22 mouse cellular contexts compared by ENCODE assay signal in genomic region chr6:89282626-89283025, GRCm38 (mm10).
DNase-seq lines count a peak whose midpoint lies in the region; ATAC-seq and TF ChIP-seq lines count a peak whose summit lies in the region.
"Had no signal": no experiment of that assay in that cellular context is flagged by ENCODE, and none has a peak within 500 bp of the region (broad histone marks: within the 10 kb centered on the region; RNA-seq: fewer than 3 reads in every experiment).

No protein-coding gene starts in this region.

- intact Hi-C loops in left cerebral cortex, adult 2 months (cut with DNase I) = no loop called here

- WGBS in midbrain, embryonic 10.5 days = 61% methylated on average over 5 of the region's 5 CpGs
- 68% methylated on average over 5 of the region's 5 CpGs for WGBS in midbrain, postnatal 0 days
- WGBS in macrophage (ENCODE audit: missing documents) = 86% methylated on average over 5 of the region's 5 CpGs

- peaks cover 14% of the 10 kb centered on the region for H3K27me3 ChIP-seq in midbrain, embryonic 10.5 days (ENCODE audit: low read depth, poor library complexity, severe bottlenecking)
- H3K27me3 ChIP-seq in midbrain, postnatal 0 days (ENCODE audit: insufficient read depth, low read length) = no peaks in the 10 kb centered on the region
- H3K27me3 ChIP-seq: embryonic facial prominence, embryonic 12.5 days had no signal

- H3K4me2 ChIP-seq in midbrain, postnatal 0 days (ENCODE audit: low read depth, low read length, poor library complexity, severe bottlenecking) = no peak overlapping the region
- H3K4me2 ChIP-seq: embryonic facial prominence, embryonic 12.5 days; liver, embryonic 13.5 days; midbrain, embryonic 11.5 days had no signal

- H3K9ac ChIP-seq in midbrain, postnatal 0 days (replicated peaks; ENCODE audit: low read length, poor library complexity, severe bottlenecking) = no peak overlapping the region
- H3K9ac ChIP-seq: embryonic facial prominence, embryonic 12.5 days; hindbrain, embryonic 14.5 days; liver, embryonic 13.5 days had no signal

- no peak for TF ChIP-seq POLR2A in bone marrow macrophage, adult 2 months (IDR thresholded peaks at IDR 0.05; ENCODE audit: borderline replicate concordance, low read depth, low read length)

- peaks cover 39% of the 10 kb centered on the region for H3K4me1 ChIP-seq in midbrain, embryonic 10.5 days
- H3K4me1 ChIP-seq in midbrain, postnatal 0 days (ENCODE audit: insufficient read depth, low read length) = peaks cover 15% of the 10 kb centered on the region
- H3K4me1 ChIP-seq in bone marrow macrophage, adult 2 months (ENCODE audit: control insufficient read depth, insufficient read depth, low read length) = peaks cover 75% of the 10 kb centered on the region
- H3K4me1 ChIP-seq: liver, embryonic 13.5 days had no signal

- H3K36me3 ChIP-seq in midbrain, embryonic 10.5 days = no peaks in the 10 kb centered on the region
- H3K36me3 ChIP-seq in midbrain, postnatal 0 days (ENCODE audit: insufficient read depth, low read length) = no peaks in the 10 kb centered on the region
- H3K36me3 ChIP-seq in macrophage (ENCODE audit: inconsistent target) = no peaks in the 10 kb centered on the region
- H3K36me3 ChIP-seq: embryonic facial prominence, embryonic 12.5 days; liver, embryonic 13.5 days had no signal

- peaks cover 7% of the 10 kb centered on the region for H3K9me3 ChIP-seq in midbrain, embryonic 10.5 days (replicated peaks)
- no peaks in the 10 kb centered on the region for H3K9me3 ChIP-seq in midbrain, postnatal 0 days (ENCODE audit: low read length)
- H3K9me3 ChIP-seq: embryonic facial prominence, embryonic 12.5 days; liver, embryonic 13.5 days had no signal

- peak; percentile 17 for DNase-seq in kidney, postnatal 10 days
- no peak for DNase-seq in kidney, postnatal 25 days
- DNase-seq in midbrain, embryonic 10.5 days (ENCODE audit: low spot score) = no peak
- no peak for DNase-seq in midbrain, postnatal 0 days (ENCODE audit: low spot score)
- no peak for DNase-seq in left cerebral cortex, adult 2 months (ENCODE audit: extremely low spot score in 1 of 2, low spot score in 2 of 2)
- no peak for DNase-seq in urinary bladder, adult 18-20 months (ENCODE audit: low spot score in 2 of 2)
- DNase-seq: adrenal gland, postnatal 36 days; cerebellum, adult 18-20 months; cerebellum, postnatal 14 days; gastrocnemius, adult 2 months; kidney, adult 2 months; kidney, postnatal 36 days; liver, embryonic 13.5 days; thymus, postnatal 25 days had no signal

- peak overlapping the region; percentile 46; the same call in 1 of the 2 replicates for H3K27ac ChIP-seq in midbrain, embryonic 10.5 days (replicated peaks)
- no peak overlapping the region for H3K27ac ChIP-seq in midbrain, postnatal 0 days (ENCODE audit: low read depth, low read length)
- peak overlapping the region; percentile 94 for H3K27ac ChIP-seq in bone marrow macrophage, adult 2 months (ENCODE audit: insufficient read depth, low read depth, low read length)
- H3K27ac ChIP-seq in macrophage = peak overlapping the region; percentile 99
- no peak overlapping the region for H3K27ac ChIP-seq in left cerebral cortex, adult 2 months
- H3K27ac ChIP-seq: embryonic facial prominence, embryonic 12.5 days; hindbrain, embryonic 14.5 days; liver, embryonic 13.5 days had no signal

- no peaks in the 10 kb centered on the region for H3K79me2 ChIP-seq in macrophage (ENCODE audit: inconsistent target)

- no peak for ATAC-seq in midbrain, postnatal 0 days (ENCODE audit: low FRiP score)
- ATAC-seq: forebrain, embryonic 14.5 days; inflammation-experienced regulatory T-cells, adult 6 months had no signal

- TF ChIP-seq CTCF in midbrain, postnatal 0 days (IDR thresholded peaks at IDR 0.05) = no peak
- TF ChIP-seq CTCF in bone marrow macrophage, adult 2 months (IDR thresholded peaks at IDR 0.05; ENCODE audit: low read depth, low read length) = no peak
- TF ChIP-seq CTCF in left cerebral cortex, adult 2 months (IDR thresholded peaks at IDR 0.05) = no peak

- no peak overlapping the region for H3K4me3 ChIP-seq in midbrain, embryonic 10.5 days
- no peak overlapping the region for H3K4me3 ChIP-seq in midbrain, postnatal 0 days (ENCODE audit: low read depth, low read length)
- H3K4me3 ChIP-seq in bone marrow macrophage, adult 2 months (ENCODE audit: insufficient read depth, low read length) = no peak overlapping the region
- H3K4me3 ChIP-seq in macrophage (ENCODE audit: inconsistent target) = no peak overlapping the region
- H3K4me3 ChIP-seq in left cerebral cortex, adult 2 months = no peak overlapping the region
- H3K4me3 ChIP-seq: embryonic facial prominence, embryonic 12.5 days; erythroblast, embryonic 14.5 days; gastrocnemius, adult 2 months; liver, embryonic 13.5 days had no signal

Comparison
In these comparisons a context has a peak if more than half of its experiments do, and no peak if none do; other contexts are left out.
1. H3K27ac ChIP-seq: peak in midbrain, embryonic 10.5 days (single experiment), bone marrow macrophage, adult 2 months (single experiment) and macrophage (single experiment); none in midbrain, postnatal 0 days (single experiment) and left cerebral cortex, adult 2 months (single experiment).